Mouse (Mus musculus) thymus, postnatal 4 days (tissue): ENCODE measurements around the gene Rer1.
A peak's percentile ranks its signal among the peaks of the same experiment; 100 is the strongest.
"Not testable (repeated sequence)": the region's sequence is repeated elsewhere in the genome, so short reads cannot be mapped to it uniquely, and the experiment has no call there.

Experiments used
- DNase-seq: peaks from one replicate; pipeline ENCODE4 v3.0.0; 2021

The Rer1 gene

GRCm38 (mm10) chr4:155113766-155114410 lies 27.7 kb upstream of the Rer1 start:
- DNase-seq = no peak

DNA sequence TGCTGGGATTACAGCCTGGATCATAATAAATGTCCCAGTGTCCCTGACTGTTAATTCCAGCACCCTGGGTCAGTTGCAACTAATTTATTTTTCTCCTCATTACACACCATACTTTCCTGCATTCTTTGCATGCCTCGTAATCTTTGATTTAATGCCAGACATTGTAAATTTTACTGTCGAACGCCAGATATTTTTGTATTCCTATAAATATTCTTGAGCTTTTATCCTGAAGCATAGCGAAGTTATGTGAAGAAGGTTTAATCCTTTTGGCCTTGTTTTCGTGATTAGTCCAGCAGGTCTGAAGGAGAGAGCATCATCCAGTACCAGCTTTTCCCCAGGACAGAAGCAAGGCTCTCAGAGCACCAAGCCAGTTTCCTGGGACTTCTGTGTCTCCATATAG lies 23.3 kb upstream of the Rer1 start:
- no peak for DNase-seq

DNA sequence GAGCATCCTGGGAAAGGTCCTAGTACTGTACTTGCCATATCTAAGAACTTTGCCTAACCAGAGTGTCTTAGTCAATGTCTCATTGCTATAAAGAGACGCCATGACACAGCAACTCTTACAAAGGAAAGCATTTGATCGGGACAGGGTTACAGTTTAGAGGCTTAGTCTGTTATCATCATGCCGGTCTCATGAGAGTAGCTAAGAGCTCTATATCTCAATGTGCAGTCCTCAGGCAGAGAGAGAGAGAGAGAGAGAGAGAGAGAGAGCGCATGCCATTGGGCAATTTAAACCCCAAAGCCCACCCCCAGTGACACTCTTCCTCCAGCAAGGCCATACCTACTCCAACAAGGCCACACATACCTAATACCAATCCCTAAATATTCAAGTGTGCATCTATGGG lies 21.7 kb upstream of the Rer1 start:
- DNase-seq = no peak

DNA sequence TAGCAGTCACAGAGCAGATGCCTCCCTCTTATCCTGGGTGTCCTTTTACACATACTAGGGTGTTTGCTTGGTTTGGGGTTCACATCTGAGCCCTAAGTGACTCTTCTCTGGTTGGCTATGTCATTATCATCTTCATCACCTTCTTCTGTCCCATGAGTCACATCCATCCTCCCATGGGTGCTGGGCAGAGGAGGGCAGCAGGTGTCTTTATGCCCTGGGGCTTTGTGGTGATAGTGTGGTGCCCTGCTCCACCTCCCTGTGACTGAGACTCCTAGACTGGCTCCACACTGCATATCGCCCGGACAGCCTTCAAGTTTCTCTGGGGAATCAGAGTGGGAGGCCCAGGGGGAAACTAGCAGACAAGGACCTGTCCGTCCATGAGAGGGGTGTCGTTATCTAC lies 12.4 kb upstream of the Rer1 start:
- DNase-seq = no peak

DNA sequence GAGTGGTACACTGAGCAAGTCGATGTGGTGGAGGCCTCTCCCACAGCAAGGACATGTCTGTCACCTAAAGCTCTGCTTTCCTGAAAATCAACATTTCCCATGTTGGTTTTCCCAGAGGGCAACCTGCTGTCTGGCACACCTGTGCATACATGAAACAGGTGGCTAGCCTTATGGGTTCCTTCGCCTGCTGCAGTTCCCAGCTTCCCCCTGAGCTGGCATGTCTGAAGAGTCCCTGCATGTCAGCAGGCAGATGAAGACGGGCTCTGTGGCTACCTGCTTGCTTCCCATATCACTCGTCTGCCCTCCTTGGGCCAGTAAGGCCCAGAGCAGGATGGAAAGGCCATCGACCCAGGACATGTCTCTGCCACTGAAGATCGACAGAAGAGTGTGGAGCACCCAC lies 11.3 kb upstream of the Rer1 start:
- DNase-seq = no peak

GRCm38 (mm10) chr4:155095967-155096366 lies 9.8 kb upstream of the Rer1 start:
- no peak for DNase-seq

DNA sequence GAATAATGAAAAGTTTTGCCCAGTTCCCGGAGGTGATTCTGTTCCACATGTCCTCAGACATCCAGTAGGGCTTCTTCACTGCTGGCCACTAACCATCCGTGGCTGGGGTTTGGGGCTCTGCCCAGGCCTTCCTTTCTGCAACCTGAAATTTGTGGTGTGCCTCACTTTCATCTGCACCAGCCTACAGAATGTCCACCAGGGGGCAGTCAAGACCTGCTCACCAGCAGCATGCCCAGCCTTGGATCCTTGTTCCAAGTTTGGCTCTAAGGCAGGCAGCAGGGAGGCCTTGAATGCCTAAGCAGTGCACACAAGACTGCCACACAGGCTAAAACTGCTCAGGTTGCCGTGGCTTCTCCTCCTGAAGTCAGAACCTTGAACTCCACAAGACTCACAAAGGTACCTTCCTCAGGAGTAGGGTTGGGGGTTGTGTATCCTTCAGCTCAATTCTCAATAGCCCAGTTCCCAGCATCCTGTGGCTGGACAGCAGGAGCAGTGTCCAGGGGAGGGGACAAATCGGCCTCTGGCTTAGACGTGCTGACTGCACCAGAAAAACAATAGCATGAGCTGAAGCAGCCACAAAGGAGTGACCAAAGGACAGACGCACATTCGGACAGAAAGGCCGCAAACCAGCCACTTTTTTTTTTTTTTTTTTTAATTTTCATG lies 9.2 kb upstream of the Rer1 start:
- DNase-seq = peak; percentile 86

DNA sequence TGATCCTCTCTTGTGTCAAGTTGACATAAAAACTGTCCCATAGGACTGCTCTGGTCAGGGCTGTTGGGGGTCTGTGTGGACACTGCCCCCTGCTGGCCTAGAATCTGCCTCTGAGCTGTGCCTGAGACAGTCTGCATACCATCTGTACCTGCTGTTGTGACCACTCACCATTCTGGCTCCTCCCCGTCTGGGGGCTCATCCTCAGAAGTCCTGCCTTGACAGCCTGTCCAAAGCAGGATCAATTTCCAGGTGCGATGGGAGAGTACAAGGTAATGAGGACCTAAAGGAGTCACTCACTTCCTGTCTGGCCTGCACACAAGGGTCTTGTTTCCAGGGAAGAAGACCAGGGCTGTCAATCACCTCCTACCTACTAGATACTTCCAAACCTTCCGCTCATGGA lies 8.4 kb upstream of the Rer1 start:
- DNase-seq = peak; percentile 83

DNA sequence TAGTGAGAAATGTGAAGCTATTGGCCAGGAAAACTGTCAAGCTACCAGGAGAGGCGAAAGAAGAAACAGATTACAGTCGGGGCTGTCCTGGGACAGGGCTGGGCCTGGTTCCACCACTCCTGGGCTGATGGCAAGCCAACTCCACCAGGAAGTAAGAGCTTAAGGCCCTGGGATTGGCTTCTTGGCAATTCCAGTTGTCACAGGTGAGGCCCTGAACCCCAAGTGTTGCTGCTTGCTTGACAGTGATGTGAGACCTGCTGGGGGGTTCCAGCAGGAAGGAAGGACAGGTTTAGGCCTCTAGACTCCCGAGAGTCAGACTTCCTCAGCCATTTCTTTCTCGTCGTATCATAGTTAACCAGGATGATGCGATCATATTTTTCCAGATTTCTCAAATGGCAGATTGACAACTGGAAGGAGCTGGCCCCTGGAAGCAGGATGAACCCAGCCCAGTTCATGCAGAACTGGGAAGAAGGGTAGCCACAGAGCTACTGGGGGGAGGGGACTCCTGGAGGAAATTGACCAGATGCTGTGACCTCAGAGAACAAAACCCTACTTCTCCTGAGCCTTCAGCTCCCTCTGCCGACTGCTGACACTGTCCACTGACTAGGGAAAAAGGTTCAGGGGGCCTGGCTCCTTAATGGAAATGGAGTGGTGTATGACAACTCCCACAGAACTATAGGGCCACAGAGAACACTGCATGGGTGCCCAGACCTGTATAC lies 7.4 kb upstream of the Rer1 start:
- no peak for DNase-seq

GRCm38 (mm10) chr4:155092718-155093430 lies 6.7 kb upstream of the Rer1 start:
- DNase-seq = no peak

DNA sequence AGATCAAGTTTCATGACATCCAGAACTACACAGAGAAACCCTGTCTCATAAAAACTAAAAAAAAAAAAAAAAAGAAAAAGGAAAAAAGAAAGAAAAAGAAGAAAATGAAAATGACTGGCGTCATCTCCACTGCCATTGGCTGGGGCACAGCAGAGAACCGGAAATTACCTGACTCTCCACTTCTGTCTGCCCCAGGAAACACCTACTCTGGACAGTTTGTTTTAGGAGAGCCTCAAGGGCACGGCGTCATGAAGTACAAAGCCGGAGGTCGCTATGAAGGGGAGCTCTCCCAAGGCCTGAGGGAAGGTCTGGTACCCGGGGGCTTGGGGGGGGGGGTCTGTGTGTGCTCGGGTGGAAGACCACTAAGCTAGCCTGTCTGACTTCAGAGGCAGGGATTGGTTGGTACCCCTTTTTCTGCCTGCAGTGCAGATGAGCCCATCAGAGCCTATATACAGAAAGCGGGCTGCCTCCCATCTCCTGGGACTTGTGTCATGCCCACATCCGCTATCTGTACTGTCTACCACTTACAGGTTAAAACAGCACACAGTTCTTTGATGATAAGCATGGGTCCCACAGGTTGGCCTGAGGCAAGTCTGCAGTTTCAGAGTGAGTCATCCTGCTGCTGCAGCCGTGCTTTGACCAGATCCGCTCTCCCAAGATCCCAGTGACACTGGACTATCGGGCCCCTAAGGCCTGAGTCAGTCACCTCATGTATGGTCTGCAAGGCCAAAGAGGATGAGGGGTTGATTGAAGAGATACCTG lies 4.7 kb upstream of the Rer1 start:
- no peak for DNase-seq

DNA sequence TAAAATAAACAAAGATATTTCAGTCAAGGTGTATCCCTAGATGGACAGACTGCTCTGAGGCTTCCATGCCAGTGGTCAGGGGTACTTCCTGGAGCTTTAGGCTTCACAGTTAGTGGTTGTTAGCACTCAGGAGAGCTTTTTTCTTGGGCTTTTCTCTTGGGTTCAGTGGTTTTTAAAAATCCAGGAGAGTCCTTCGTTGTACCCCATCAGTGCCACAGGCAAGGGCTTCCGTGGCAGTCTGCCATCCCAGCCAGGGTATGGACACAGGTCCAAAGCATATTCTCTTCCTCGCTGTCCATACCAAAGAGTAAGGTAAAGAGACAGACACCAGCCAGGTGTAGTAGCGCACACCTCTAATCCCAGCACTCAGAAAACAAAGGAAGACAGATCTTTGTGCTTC lies 4.0 kb upstream of the Rer1 start:
- no peak for DNase-seq

DNA sequence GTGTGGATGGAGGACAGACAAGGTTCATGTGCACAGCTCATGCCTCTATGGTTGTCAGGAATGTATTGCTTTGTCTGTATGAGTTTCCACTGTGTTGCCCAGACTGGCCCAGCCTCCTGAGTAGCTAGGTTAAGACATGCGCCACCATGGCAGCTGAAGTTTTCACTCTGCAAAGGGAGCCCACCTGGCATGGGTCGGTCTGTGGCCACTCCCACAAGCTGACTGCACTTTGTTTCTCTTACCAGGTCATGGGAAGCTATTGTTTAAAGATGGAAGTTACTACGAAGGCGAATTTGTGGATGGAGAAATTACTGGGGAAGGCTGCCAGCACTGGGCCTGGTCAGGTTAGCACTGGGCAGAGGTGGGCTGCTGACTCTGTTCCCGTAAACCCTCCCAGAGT lies 3.1 kb upstream of the Rer1 start:
- no peak for DNase-seq

DNA sequence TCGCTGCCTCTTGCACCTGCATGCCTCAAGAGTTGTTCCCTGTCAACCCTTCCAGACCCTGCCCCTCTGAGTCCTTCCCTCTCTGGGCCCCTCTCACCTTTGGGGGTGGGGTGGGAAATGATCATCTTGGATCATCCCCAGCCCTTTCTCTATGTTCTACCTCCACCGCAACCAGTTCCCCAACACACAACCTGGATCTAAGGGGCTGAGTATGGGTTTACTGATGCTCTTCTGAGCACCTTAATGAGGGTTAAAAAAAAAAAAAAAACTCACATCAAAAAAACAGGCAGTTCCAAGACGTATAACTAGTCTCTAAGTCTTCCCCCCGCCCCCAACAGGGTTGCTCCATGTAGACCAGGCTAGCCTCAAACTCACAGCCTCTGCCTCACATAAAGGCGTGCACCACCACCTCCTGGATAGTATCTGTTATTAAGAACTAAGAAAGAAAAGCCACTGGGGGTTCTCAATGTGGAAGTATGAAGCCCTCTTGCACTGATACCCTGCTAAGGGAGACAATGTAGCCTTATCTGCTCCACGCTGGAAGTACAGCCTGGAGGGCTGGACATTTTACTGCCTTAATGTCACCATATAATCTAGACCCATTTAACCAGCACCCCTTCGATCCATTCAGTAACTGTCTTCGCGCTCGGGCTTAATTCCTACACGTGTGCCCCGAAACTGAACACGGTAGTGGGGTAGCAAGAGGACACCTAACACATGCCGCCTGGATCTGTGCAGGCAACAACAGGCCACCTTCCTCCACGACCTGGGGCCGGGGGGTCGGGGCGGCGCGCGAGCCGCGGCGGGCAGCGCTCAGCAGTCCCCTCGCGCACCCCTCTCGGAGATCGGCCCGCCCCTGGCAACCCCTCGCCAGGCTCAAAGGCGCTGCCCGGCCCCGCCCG lies 725 bp downstream of the Rer1 start:
- DNase-seq = peak; percentile 44

GRCm38 (mm10) chr4:155084351-155084750 lies 1.8 kb downstream of the Rer1 start:
- no peak for DNase-seq

- DNase-seq = no peak
These were observed 2.6 kb downstream of the Rer1 start for GRCm38 (mm10) chr4:155083553-155083952.

DNA sequence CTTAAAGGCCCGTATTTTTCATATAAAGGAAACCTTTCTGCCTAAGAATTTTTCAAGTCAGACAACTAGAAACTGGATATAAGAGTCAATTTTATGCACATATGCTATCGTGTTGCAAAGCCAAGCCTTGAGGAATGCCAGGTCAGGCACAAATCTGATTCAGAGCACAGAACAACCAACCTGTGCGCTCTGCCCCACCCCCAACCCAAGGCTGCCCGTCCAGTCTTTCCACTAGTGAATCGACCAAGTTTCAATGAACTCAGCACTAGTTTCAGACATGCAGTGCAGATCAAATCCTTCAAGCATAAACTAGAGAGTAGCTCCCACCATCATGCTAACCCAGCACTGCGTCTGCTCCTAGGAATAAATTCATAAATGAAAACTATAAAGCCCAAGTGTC lies 6.5 kb downstream of the Rer1 start:
- DNase-seq = no peak

DNA sequence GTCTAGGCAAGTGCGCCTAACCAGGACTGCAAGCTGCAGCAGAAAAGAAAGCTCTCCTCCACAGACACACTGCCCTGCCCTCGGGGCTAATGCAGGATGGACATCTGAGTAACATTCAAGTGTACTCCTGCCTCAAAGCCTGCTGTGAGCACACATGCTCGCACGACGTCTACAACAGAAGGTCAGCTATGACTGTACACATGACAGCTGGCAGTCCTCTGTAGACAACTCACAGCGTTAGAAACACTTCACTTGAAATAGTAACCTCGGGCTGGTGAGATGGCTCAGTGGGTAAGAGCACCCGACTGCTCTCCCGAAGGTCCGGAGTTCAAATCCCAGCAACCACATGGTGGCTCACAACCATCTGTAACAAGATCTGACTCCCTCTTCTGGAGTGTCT lies 7.4 kb downstream of the Rer1 start:
- not testable (repeated sequence) for DNase-seq

- no peak for DNase-seq
These were observed 9.5 kb downstream of the Rer1 start for GRCm38 (mm10) chr4:155076677-155077076.

DNA sequence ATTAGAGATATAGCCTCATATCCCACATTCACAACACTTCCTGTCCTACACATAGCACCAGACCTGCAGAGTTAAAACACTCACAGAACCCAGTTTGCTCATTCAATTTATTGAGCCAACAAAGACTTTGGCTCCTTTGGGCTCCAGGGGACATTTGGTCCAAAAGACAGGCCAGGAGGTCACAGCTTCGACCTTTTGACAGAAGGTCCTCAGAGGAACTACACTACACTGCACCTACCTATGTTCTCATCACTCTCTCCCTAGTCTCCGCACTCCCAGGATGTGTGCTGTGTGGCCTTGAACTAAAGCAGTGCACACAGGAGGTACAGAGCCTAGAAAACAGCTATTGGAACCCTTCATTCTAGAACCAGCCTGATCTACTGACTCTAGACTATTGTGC lies 10.4 kb downstream of the Rer1 start:
- no peak for DNase-seq

DNA sequence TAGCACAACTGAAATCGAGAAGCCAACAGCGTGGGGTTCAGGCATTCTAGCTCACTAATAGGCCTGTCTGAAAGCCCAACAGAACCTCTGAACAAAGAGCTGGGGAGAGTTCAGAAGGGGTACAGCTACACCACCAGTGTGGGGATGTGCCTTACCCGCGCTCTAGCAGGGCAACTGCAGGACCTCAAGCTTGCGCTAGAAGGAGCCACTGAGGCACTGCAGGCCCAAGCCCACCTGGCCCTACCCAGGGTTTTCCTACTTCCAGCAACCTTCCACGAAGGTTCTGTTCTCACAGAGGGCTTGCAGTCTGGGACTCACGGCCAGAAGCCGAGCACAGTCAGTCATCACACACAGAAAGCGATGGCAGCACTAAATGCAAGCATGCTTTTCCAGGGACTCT lies 11.0 kb downstream of the Rer1 start:
- no peak for DNase-seq

- no peak for DNase-seq
These were observed 11.8 kb downstream of the Rer1 start for GRCm38 (mm10) chr4:155074418-155074817.
